Mouse (Mus musculus) yolk sac, embryonic 10.5 days (tissue): ENCODE measurements around the gene Anln.

ENCODE experiments used
- DNase-seq: peaks from one replicate; pipeline ENCODE4 v3.0.0-alpha.2; 2017; ENCODE audit warnings: low spot score

Anln gene

GRCm38 (mm10) chr9:22402001-22402400 lies 13.0 kb upstream of the Anln start:
- DNase-seq, result no peak

DNA sequence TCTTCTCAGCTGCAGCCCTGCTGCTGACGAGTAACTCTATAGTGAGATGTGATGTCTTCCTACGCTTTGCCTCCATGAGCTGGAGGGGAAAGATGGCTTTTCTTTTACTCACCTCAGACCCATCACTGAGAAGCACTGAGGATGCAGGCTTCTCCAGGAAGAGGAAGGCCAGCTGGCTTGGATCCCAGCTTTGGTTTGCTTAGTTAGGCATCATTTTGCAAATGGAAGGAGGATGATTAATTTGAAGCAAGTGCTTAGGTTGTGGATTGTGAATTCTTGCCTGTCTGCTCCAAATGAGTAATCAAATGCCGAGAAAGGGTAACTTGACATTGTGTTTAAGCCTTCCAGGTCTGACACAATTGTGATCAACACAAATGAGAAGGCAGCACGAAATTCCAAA lies 10.0 kb upstream of the Anln start:
- DNase-seq, result no peak

DNA sequence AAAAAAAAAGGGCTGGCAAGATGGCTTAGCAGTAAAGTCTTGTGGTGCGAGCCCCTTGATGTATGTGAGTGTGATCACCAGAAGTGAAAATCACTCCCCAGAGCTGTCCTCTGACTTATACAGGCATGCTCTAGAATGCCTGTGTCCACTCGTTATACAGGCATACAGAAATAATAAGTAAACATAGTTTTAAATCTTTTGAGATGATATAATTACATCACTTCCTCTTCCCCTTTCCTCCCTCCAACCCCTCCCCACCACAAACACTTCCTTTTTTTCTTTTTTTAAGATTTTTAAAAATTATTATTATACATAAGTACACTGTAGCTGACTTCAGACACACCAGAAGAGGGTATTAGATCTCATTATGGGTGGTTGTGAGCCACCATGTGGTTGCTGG lies 5.7 kb upstream of the Anln start:
- DNase-seq, result no peak

DNA sequence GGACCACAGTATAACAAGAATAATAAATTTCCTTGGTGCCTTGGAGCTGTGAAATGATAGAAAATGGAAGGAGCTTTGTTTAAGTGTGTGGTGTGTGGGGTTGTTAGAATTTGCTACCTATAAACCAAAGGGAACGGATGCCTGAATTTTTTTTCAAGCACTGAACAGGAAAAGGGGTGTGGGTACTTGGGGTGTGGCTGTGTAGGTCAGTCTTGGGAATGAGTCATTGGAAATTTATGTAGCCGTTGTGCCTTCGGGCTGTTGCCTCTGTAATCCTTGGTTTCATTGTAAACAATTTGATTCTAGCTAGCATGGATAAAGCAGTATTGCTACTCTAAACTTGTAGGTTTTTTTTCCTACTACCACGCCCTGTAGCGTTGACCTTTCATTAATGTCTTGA lies 1.4 kb upstream of the Anln start:
- DNase-seq, result no peak

- no peak for DNase-seq
Observed at GRCm38 (mm10) chr9:22389736-22390245, 803 bp upstream of the Anln start.

- peak; percentile 82 for DNase-seq
Observed at GRCm38 (mm10) chr9:22388401-22388980, 497 bp downstream of the Anln start.

DNA sequence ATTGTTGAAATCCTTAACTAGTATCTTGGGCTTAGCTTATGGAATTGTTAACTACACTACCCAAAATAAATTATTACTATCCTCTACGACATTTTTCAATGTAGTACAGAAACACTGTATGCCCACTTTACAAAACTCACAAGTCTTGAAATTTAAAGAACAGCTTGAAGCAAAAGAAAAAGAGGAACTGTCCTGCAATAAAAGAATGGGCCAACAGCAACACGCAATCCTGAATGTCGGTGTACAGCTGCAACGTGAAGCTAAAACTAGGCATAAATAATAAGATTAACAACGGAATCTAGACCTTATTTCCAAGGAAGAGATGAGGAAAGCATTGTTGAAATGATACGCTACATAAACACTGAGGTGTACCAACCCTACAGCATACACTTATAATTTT lies 1.1 kb downstream of the Anln start:
- no peak for DNase-seq

- no peak for DNase-seq
Observed at GRCm38 (mm10) chr9:22385890-22386289, 3.1 kb downstream of the Anln start.

DNA sequence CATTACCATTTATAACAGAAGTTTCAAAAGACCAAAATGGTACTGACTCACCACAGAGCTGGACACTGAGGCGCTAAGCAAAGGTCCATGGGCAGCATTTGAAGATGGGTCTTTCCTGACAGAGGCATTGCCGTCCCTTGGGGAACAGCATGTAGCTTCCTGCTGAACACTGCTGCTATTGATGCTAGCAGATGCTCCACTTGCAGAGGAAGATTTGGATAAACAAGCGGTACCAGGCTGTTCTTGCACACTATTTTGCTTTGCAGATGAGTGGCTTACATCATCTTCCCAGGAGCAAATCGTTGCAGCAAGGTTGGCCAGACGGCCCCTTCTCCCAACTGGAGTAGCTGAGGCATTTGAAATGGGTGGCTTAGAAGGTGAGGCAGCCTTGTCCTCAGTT lies 12.9 kb downstream of the Anln start:
- DNase-seq, result peak; percentile 8

DNA sequence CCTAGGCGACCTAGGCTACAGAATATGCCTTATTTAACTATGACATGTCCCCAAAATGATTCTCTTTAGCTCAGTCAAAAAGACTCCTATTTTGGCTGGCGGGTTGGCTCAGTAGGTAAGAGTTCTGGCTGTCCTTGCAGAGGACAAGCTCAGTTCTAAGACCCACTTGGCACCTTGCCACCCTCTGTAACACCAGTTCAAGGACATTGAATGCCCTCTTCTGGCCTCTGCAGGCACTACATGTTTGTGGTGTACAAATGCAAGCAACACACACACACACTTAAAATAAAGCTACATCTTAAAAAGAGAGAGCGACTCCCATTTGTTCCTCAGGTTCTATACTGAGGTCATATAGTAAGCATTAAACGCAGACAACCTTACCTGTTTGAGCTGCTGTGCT lies 16.2 kb downstream of the Anln start:
- DNase-seq, result no peak

DNA sequence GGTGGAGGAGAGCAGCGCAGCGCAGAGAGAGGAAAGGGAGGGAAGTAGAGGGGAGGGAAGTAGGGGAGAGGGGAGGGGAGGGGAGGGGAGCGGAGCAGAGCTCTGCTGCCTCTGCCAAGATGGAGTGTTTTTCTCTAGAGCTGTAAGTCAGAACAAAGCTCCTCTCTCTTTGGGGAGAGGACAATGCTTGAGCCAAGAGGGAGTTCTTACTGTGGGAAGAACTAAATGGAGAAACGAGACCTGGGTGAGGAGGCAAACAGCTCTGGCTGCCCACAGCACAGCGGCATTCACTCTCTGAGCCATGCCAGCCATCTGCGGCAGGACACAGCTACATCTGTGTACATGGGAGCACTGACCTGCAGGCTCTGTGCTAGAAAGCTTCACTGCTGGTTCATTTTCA lies 21.0 kb downstream of the Anln start:
- DNase-seq, result no peak

DNA sequence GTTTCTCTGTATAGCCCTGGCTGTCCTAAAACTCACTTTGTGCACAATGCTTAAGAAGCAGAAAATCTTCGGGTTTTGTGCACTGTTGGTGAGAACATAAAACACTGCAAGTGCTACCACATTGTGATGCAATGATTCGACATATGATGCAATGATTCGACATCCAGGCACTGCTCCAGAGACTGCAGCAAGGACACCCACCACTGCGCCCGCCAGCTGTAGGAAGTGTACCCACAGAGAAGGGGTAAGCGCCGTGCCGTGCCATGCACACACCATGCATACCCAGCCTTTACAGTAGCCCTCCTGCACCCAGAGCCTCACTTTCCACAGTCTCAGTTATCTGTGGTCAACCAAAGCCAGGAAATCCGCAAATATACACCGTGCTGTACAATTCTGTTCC lies 22.4 kb downstream of the Anln start:
- no peak for DNase-seq

DNA sequence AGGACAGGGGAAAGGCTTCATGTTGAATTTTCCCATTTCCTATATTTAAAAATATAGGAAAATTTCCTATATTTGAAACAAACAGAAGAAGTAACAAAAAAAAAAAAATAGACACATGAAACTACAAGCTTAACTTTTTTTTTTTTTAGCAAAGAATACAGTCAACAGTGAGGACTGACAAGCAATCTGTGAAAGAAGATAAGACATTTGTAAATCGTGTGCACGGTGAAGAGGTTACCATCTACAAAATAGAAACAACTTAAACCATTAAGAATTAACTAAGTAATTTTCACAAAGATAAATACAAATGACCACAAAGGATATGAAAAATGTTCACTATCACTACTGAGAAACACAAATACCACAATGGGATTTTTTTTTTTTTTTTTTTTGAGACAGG lies 22.8 kb downstream of the Anln start:
- no peak for DNase-seq

GRCm38 (mm10) chr9:22360916-22361315 lies 28.1 kb downstream of the Anln start:
- no peak for DNase-seq

- no peak for DNase-seq
Observed at GRCm38 (mm10) chr9:22355919-22356318, 33.1 kb downstream of the Anln start.

DNA sequence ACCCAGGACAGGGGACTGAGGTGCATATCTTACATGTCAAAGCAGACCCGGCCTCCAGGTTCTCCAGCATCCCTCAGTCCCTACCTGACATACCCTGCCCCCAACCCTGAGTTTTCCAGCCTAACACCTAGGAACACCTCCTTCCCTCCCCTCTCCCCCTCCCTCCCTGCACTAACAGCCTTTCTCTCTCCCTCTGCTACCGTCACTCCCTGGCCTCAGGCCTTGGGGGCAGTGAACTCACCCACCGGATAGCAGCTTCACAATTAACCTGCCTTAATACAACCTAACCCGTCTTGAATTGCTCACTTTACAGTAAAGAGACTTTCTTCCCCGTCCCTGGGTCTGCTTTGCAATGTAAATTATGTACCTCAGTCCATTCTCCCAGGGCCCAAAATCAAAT lies 35.1 kb downstream of the Anln start:
- DNase-seq, result no peak

GRCm38 (mm10) chr9:22353465-22353864 lies 35.5 kb downstream of the Anln start:
- no peak for DNase-seq

GRCm38 (mm10) chr9:22340331-22340730 lies 48.7 kb downstream of the Anln start:
- no peak for DNase-seq

GRCm38 (mm10) chr9:22337217-22337616 lies 51.8 kb downstream of the Anln start:
- no peak for DNase-seq

DNA sequence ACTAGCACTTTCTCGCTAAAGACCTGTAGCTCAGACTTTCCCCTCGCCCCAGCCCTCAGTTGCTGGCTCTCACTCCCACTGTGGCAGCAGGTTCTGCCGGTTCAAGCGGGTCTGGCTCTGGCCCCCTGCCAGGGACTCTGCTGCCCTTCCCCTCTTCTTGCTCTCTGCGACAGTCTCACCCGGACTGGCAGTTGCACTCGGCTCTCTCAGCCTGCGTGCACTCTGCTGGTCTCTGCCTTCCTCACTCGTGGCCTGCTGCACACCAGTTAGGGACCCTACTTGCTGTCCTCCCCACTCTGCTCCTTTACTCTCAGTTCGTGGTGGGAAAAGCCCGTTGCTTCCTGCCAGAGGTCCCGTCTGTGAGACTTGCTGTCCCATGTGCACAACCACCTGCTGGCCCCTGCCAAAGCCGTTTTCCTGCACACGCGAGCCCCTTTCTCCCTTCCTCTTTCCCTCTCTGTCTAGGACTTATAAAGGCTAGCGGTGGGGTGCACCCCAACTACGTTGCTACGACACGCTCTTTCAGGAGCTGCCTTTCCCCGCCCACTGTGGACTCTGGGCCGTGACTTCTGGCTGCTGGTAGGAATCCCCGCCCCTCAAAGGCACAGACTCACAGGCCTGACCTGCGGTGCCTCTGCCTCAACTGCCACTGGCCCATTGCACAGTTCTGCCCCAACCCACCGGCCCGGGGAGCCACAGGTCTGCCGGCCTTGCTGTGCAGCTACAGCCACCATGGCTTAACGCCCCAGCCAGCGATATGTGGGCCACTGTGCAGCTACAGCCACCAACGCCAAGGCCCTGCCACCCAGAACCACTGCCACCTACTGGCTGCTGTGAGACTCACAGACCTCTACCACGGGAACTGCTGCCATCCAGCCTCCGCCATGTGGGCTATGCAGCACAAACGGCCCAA lies 61.3 kb downstream of the Anln start:
- DNase-seq, result peak; percentile 88

GRCm38 (mm10) chr9:22327099-22327474 lies 61.9 kb downstream of the Anln start:
- peak; percentile 40 for DNase-seq

DNA sequence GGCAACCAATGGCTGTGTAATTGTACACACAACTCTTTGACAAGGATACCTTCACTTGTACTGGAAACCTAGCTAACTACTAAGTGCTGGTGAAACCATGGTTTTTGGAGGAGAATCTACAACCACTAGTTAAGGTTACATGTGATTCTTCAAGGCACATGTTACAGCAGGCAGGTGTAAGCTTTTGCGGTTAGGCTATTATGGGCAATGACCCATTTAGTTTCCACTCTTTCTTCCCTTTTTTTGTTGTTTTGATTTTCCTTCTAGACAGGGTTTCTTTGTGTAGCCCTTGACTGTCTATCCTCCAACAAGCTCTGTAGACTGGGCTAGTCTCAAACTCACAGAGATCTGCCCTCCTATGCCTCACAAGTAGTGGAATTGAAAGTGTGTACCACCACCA lies 64.4 kb downstream of the Anln start:
- no peak for DNase-seq

DNA sequence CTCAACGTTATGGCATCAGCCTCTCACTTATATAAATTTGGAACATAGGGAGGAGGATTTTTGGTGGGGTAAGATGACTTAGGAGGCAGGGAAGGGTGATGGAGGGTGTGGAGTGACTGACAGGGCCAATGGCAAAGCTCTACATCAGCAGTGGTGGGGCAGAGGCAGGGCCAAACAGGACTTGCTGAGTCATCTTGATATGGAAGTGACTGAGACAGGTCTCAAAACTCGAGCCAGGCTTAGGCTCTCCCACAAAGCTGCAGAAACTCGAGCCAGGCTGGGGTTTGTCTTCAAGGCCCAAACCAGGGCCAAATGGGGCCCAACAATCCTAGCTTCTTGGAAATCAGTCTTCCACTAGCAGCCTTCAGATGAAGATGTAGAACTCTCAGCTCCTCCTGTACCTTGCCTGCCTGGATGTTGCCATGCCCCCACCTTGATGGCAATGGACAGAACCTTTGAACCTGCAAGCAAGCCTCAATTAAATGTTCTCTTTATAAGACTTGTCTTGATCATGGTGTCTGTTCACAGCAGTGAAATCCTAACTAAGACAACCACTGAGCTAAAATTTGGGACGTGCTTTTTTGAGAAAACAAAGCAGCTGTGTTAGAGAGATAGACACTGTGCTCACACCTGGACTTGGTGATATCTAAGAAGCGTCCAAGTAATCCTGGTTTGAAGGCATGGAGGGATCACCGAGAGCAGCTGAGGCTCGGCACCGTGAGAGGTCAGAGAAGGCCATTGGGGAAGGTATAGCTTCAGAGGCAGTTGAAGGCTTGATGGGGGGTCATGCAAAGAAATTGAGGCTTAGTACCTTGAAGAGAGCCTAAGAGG lies 66.4 kb downstream of the Anln start:
- peak; percentile 7 for DNase-seq
